Mouse (Mus musculus) forebrain, embryonic 16.5 days (tissue): ENCODE results near the gene Clec2e. TPM values are rescaled to one million over a fixed set of nuclear protein-coding genes. Genes with fewer than 3 reads are reported as not detected.
A peak's percentile ranks its signal among the peaks of the same experiment; 100 is the strongest.

Source experiments
- ATAC-seq: fragments of 200-750 bp; cut with Nextera tagmentation; 2 replicates; pipeline ENCODE4 v1.8.0; 2017; ENCODE audit warnings: mild to moderate bottlenecking, moderate library complexity
- H3K27ac ChIP-seq: fragments of 300-500 bp; sonication (generic); 2 replicates; pipeline ENCODE4 v1.5.1; 2014; ENCODE audit warnings: low read length, control low read depth
- H3K27me3 ChIP-seq: fragments of 300-500 bp; sonication (generic); replicated peaks from 2 replicates; pipeline ENCODE4 v1.6.1; 2014; ENCODE audit warnings: low read length; ENCODE audit not compliant: control insufficient read depth, insufficient read depth
- H3K36me3 ChIP-seq: fragments of 300-500 bp; sonication (generic); 2 replicates; pipeline ENCODE4 v1.6.1; 2014; ENCODE audit not compliant: control insufficient read depth, insufficient read depth
- H3K4me1 ChIP-seq: fragments of 300-500 bp; sonication (generic); replicated peaks from 2 replicates; pipeline ENCODE4 v1.6.1; 2014; ENCODE audit warnings: low read length; ENCODE audit not compliant: control insufficient read depth, insufficient read depth
- H3K4me2 ChIP-seq: fragments of 300-500 bp; sonication (generic); 2 replicates; pipeline ENCODE4 v1.6.1; 2014; ENCODE audit warnings: mild to moderate bottlenecking, low read length, control low read depth
- H3K4me3 ChIP-seq: fragments of 300-500 bp; sonication (generic); replicated peaks from 2 replicates; pipeline ENCODE4 v1.5.1; 2014; ENCODE audit warnings: mild to moderate bottlenecking, low read length, control low read depth
- H3K9ac ChIP-seq: fragments of 300-500 bp; sonication (generic); replicated peaks from 2 replicates; pipeline ENCODE4 v1.6.1; 2014; ENCODE audit warnings: low read depth, low read length, control low read depth
- H3K9me3 ChIP-seq: fragments of 300-500 bp; sonication (generic); 2 replicates; pipeline ENCODE4 v1.6.1; 2016; ENCODE audit warnings: low read length; ENCODE audit not compliant: control insufficient read depth
- WGBS: fragments of 180-500 bp; shearing (Covaris S2); extraction: QIAGEN DNeasy Blood & Tissue Kit; methylation state at CpG from one replicate; pipeline ENCODE4 v1.1.7; 2014; 5-methylcytosine and 5-hydroxymethylcytosine counted together
- polyA plus RNA-seq: library from polyadenylated mRNA; unstranded; fragments of >200 nt; fragmentation: Nextera tagmentation; extraction: Ambion mirVana; gene quantifications from 2 replicates; pipeline ENCODE4 v1.2.1, GENCODE M21; 2015

Clec2e gene
- polyA plus RNA-seq, 1 experiment from 2014 or later = not detected

DNA sequence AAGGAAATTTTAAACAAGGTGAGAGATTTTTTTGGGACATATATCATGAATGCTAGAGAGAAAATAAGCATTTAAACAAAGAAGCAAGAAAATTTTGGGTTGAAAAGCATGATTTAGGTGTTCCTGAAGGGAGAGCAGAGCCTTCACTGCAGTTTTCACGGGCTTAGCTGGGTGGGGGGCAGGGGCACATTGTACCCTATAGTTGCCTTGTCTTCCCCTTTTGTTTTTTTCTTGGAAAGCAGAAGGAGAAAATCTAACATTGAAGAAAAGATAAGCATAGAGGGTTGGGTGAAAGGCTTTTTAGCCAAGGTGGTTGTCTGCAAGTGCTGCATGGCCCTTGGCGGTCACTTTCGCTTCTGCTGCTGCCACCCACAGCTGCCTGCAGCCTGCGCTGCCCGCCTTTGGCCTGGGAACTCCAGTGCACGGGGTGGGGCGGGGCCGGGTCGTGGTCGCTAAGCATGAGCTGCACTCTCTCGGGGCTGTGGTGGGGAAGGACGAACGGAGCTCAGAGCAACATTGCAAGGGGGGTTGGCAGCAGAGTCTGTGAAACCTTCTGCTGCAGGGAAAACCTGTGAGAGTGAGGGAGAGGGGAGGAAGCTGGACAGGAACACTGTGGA lies 51.7 kb downstream of the Clec2e start:
- ATAC-seq = peak; percentile 96
- Histone ChIP-seq H3K27ac (no peak overlapping the region), H3K4me3 (peak overlapping the region; percentile 45), H3K27me3 (no peaks in the 10 kb centered on the region), H3K9ac (peak overlapping the region; percentile 59), H3K4me1 (no peaks in the 10 kb centered on the region), H3K9me3 (no peaks in the 10 kb centered on the region), H3K4me2 (peak overlapping the region; percentile 59), H3K36me3 (no peaks in the 10 kb centered on the region)
- 2% methylated on average over 13 of the region's 13 CpGs for WGBS

DNA sequence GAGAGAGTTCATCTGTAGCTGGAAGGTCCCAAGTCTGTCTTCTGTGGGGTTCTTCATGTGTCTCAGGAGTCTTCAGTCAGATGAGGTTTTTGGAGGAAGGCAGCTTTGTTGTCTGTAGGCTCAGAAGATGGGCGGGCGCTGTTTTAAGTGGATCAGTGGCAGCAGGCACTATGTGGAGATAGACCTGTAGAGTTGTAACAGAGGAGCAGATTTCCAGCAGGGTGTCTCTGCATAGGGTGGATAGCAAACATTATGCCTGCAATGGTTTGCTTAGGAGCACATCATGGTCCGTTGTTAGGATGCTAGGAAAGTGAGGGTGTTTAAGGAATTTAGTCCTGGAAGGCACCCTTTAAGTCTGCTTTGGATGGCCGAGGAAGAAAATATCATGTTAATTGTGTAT lies 52.3 kb downstream of the Clec2e start:
- H3K4me3 ChIP-seq = no peak overlapping the region
- H3K9ac ChIP-seq = no peak overlapping the region
- 37% methylated on average over 4 of the region's 4 CpGs for WGBS
- H3K4me1 ChIP-seq = no peaks in the 10 kb centered on the region
- no peak overlapping the region for H3K4me2 ChIP-seq
- H3K9me3 ChIP-seq = no peaks in the 10 kb centered on the region
- H3K36me3 ChIP-seq = no peaks in the 10 kb centered on the region
- 0 out of 2 replicates have a peak, but pooled peaks have one; percentile 32 for ATAC-seq
- no peaks in the 10 kb centered on the region for H3K27me3 ChIP-seq
- no peak overlapping the region for H3K27ac ChIP-seq

DNA sequence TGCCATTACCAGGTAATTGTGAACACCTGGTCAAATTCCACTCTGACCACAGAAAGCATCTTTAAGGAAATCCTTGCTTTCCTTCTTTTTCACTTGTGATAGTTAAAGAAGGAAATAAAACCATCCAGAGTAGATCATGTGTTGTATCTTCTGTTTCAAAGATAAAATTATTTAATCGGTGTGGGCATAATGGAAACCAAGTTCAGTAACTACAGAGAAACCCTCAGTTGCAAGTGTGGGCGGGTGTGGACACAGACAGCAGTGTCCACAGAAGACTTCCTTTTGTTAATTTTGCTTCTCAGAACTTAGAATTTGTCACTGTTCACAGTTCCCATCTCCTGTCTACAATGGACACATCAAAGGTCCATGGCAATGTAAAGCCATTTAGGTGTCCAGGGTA lies 55.1 kb downstream of the Clec2e start, which contains the start of gene Klrb1f:
Gene Klrb1f (plus strand): TSS at position 301 of the 400 bp plus-strand sequence.
- Histone ChIP-seq H3K4me3 (no peak within 1 kb of the TSS), H3K4me2 (no peak within 1 kb of the TSS), H3K9ac (no peak within 1 kb of the TSS), H3K36me3 (no peaks in the 10 kb centered on the region), H3K27ac (no peak within 1 kb of the TSS), H3K9me3 (no peaks in the 10 kb centered on the region), H3K4me1 (no peaks in the 10 kb centered on the region), H3K27me3 (no peaks in the 10 kb centered on the region)
- no peak for ATAC-seq
- WGBS = 92% methylated on average over 2 of the region's 2 CpGs

DNA sequence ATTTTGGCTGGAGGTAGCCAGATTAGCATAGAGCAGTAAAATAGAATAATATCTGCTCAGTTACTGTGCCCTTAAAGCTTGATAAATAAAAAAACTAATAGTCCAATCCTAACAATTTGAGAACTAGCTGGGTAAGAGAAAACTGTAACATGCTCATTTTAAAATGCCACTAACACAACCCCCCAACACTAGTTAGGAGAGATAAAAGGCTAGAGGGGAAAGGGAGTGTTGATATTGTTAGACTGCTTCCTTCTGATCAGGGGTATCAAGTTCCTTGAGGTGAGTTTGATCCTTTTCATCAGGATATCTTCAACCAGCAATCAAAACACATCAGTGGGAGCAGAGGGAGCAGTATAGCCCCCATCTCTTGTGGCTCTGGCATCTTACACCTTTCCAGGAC lies 58.2 kb downstream of the Clec2e start:
- Histone ChIP-seq H3K9ac (no peak overlapping the region), H3K4me3 (no peak overlapping the region), H3K9me3 (no peaks in the 10 kb centered on the region), H3K4me1 (no peaks in the 10 kb centered on the region), H3K4me2 (no peak overlapping the region), H3K36me3 (no peaks in the 10 kb centered on the region), H3K27me3 (no peaks in the 10 kb centered on the region), H3K27ac (no peak overlapping the region)
- ATAC-seq = no peak

Other genes with a start within 250 kb of the Clec2e start
- not detected in 2 replicates for gene Clec2i, start 213.3 kb downstream of the Clec2e start, polyA plus RNA-seq
- 0.31 and 0.34 TPM in 2 replicates for gene BC035044, start 209.8 kb downstream of the Clec2e start, polyA plus RNA-seq
- not detected in 2 replicates for gene Clec2g, start 166.5 kb downstream of the Clec2e start, polyA plus RNA-seq
- gene Klrb1f, start 55.0 kb downstream of the Clec2e start, polyA plus RNA-seq = 0.26 and 0.29 TPM in 2 replicates
- 0.18 and 0.40 TPM in 2 replicates for gene Clec2d, start 79.7 kb upstream of the Clec2e start, polyA plus RNA-seq
- gene Cd69, start 174.5 kb upstream of the Clec2e start, polyA plus RNA-seq = not detected in 2 replicates
- gene 4922502D21Rik, start 230.9 kb upstream of the Clec2e start, polyA plus RNA-seq = not detected in 2 replicates
- gene Clec12a, start 241.8 kb upstream of the Clec2e start, polyA plus RNA-seq = 0.18 and 0.27 TPM in 2 replicates